Mouse (Mus musculus): Measurements from ENCODE around the gene Agtrap. TPM values are rescaled to one million over a fixed set of nuclear protein-coding genes. Genes with fewer than 3 reads are reported as not detected.

The Agtrap gene
- polyA plus RNA-seq (2015; fragmentation: Nextera tagmentation; extraction: Ambion mirVana): 10.4 and 10.8 TPM in 2 replicates

GRCm38 (mm10) chr4:148087907-148088527 lies at the start of gene Agtrap:
Gene Agtrap, minus strand, starts transcription at chr4:148088031.
- TF ChIP-seq EP300 (IDR thresholded peaks at IDR 0.05; ENCODE audit: low read depth): no peak
- TF ChIP-seq CTCF (IDR thresholded peaks at IDR 0.05; ENCODE audit: low read depth): no peak
- peak within 1 kb of the TSS; percentile 81 for H3K27ac ChIP-seq (ENCODE audit: low read depth)
- ATAC-seq (peak; percentile 86), DNase-seq (peak; percentile 93)
- H3K4me1 ChIP-seq (ENCODE audit: insufficient read depth): peaks cover 39% of the 10 kb centered on the region
- peak within 1 kb of the TSS; percentile 77 for H3K4me2 ChIP-seq (ENCODE audit: low read depth, low read length)
- no peaks in the 10 kb centered on the region for H3K9me3 ChIP-seq (ENCODE audit: low read length)
- peak within 1 kb of the TSS; percentile 75 for H3K9ac ChIP-seq (replicated peaks)
- no peaks in the 10 kb centered on the region for H3K27me3 ChIP-seq (ENCODE audit: insufficient read depth, low read length)
- H3K36me3 ChIP-seq (replicated peaks; ENCODE audit: insufficient read depth, low read length): no peaks in the 10 kb centered on the region
- H3K4me3 ChIP-seq (ENCODE audit: low read depth, low read length): peak within 1 kb of the TSS; percentile 73
- WGBS (ENCODE audit: insufficient replicate concordance): 8% methylated on average over 31 of the region's 34 CpGs

GRCm38 (mm10) chr4:148137503-148137902 lies 49.7 kb upstream of the Agtrap start:
- H3K9ac ChIP-seq (replicated peaks): no peak overlapping the region
- no peak overlapping the region for H3K27ac ChIP-seq (ENCODE audit: low read depth)
- 58% methylated on average over 8 of the region's 8 CpGs for WGBS (ENCODE audit: insufficient replicate concordance)
- H3K4me1 ChIP-seq (ENCODE audit: insufficient read depth): peaks cover 11% of the 10 kb centered on the region
- H3K27me3 ChIP-seq (ENCODE audit: insufficient read depth, low read length): peaks cover 22% of the 10 kb centered on the region
- no peak overlapping the region for H3K4me3 ChIP-seq (ENCODE audit: low read depth, low read length)
- H3K36me3 ChIP-seq (replicated peaks; ENCODE audit: insufficient read depth, low read length): no peaks in the 10 kb centered on the region
- no peak for DNase-seq
- H3K4me2 ChIP-seq (ENCODE audit: low read depth, low read length): no peak overlapping the region
- no peak for ATAC-seq
- H3K9me3 ChIP-seq (ENCODE audit: low read length): no peaks in the 10 kb centered on the region
- TF ChIP-seq CTCF (IDR thresholded peaks at IDR 0.05; ENCODE audit: low read depth) (no peak), EP300 (IDR thresholded peaks at IDR 0.05; ENCODE audit: low read depth) (no peak)

DNA sequence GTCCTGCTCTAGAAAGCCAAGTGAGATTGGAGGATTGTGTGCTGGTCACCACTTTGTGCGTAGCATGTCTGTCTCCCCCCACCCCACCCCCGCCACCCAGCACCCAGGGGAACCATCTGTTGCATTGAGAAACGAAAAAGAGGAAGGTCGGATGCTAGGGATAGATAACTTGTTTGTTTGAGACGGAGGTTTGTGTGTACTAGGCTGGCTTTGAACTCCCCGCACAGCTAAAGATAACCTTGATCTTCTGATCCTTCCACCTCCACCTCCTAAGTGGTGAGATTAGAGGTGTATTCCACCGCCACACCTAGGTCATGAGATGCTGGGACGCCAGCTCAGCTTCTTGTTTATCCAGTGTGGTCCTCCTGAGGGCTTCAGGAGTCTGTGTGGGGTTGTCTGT lies 47.2 kb upstream of the Agtrap start:
- Histone ChIP-seq H3K4me3 (ENCODE audit: low read depth, low read length) (no peak overlapping the region), H3K4me1 (ENCODE audit: insufficient read depth) (peaks cover 5% of the 10 kb centered on the region), H3K27me3 (ENCODE audit: insufficient read depth, low read length) (peaks cover 47% of the 10 kb centered on the region), H3K9ac (replicated peaks) (no peak overlapping the region), H3K4me2 (ENCODE audit: low read depth, low read length) (no peak overlapping the region), H3K36me3 (replicated peaks; ENCODE audit: insufficient read depth, low read length) (no peaks in the 10 kb centered on the region), H3K27ac (ENCODE audit: low read depth) (no peak overlapping the region), H3K9me3 (ENCODE audit: low read length) (no peaks in the 10 kb centered on the region)
- TF ChIP-seq EP300 (IDR thresholded peaks at IDR 0.05; ENCODE audit: low read depth): no peak
- TF ChIP-seq CTCF (IDR thresholded peaks at IDR 0.05; ENCODE audit: low read depth): no peak
- 36% methylated on average over 8 of the region's 8 CpGs for WGBS (ENCODE audit: insufficient replicate concordance)
- ATAC-seq (no peak), DNase-seq (no peak)

DNA sequence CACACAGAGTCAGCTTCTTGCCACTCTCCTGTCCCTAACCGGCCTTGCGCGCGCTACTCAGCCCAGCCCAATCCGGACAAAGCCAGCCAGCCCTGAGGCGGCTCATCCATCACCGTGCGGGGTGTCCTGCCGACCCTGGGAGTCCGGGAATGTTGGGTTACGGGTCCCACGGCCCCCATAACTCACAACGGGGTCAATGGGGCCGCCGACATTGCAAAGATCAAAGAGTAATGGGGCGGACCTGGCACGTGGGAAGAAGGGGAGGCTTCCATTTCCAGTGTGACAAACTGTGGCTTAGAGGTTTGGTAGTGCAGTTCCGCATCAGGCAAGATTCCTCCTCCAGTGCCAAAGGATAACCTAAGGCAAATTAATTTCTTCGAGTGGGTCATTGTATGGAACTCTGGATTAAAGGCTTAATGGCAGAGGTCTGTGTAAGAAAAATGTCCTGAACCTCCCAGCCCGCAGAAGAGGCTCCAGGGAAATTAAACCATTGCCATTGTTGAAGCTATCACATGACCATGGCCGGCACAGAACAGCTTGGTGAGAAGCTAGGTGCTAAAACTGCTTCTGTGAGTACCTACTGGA lies 43.8 kb upstream of the Agtrap start:
- Histone ChIP-seq H3K4me1 (ENCODE audit: insufficient read depth) (no peaks in the 10 kb centered on the region; the same call in 1 of the 2 replicates), H3K9ac (replicated peaks) (no peak overlapping the region), H3K4me3 (ENCODE audit: low read depth, low read length) (no peak overlapping the region), H3K9me3 (ENCODE audit: low read length) (no peaks in the 10 kb centered on the region), H3K27ac (ENCODE audit: low read depth) (no peak overlapping the region), H3K27me3 (ENCODE audit: insufficient read depth, low read length) (peaks cover 42% of the 10 kb centered on the region), H3K36me3 (replicated peaks; ENCODE audit: insufficient read depth, low read length) (no peaks in the 10 kb centered on the region), H3K4me2 (ENCODE audit: low read depth, low read length) (no peak overlapping the region)
- 5% methylated on average over 21 of the region's 21 CpGs for WGBS (ENCODE audit: insufficient replicate concordance)
- DNase-seq (no peak), ATAC-seq (no peak)
- TF ChIP-seq CTCF (IDR thresholded peaks at IDR 0.05; ENCODE audit: low read depth) (no peak), EP300 (IDR thresholded peaks at IDR 0.05; ENCODE audit: low read depth) (no peak)

DNA sequence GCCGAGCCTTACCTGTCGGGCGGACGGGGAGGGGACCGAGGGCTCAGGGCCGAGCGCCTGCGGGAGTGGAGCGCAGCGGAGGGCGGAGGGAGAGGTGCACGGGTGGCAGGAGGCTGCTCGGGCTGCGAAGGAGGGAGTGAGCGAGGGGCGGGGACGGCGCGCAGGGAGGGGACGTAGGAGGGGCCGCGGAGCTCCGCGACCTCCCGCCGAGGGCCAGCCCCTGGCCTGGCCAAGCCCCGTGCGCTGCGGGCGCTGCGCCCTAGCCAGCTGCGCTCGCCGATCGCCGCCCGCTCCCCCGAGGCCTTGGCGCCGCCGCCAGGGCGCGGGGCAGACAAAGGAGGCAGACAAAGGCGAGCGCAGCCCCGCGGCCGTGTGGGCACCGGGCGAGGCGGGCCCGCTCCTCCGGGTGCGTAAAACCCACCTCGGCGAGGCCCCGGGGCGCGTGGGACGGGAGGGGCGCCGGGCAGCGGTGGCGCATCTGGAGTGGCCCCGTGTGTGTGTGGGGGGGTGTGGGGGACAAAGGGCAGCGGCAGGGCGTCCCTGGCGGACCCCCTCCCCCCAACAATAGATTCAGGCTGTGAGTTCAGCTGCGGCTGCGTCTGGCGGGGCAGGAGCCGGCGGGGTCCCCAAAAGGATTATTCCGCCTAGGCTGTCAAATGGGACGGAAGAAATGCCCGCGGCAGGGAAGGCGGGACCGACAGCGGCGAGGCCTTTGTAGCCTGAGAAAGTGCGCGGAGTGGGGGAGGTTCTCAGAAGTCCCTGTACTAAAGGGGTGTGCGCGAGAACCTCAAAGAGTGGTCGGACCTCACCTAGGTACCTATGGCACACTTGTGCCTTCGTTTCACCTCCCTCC lies 43.0 kb upstream of the Agtrap start, which contains the start of gene Draxin:
Gene Draxin, minus strand, starts transcription at position 138 of the 853 bp plus-strand sequence.
- TF ChIP-seq EP300 (IDR thresholded peaks at IDR 0.05; ENCODE audit: low read depth) (no peak), CTCF (IDR thresholded peaks at IDR 0.05; ENCODE audit: low read depth) (no peak)
- 4% methylated on average over 25 of the region's 87 CpGs for WGBS (ENCODE audit: insufficient replicate concordance)
- no peaks in the 10 kb centered on the region for H3K36me3 ChIP-seq (replicated peaks; ENCODE audit: insufficient read depth, low read length)
- peaks cover 42% of the 10 kb centered on the region for H3K27me3 ChIP-seq (ENCODE audit: insufficient read depth, low read length)
- no peaks in the 10 kb centered on the region for H3K9me3 ChIP-seq (ENCODE audit: low read length)
- H3K9ac ChIP-seq (replicated peaks): no peak within 1 kb of the TSS
- H3K27ac ChIP-seq (ENCODE audit: low read depth): no peak within 1 kb of the TSS
- peak; percentile 17; the same call in 1 of the 2 replicates for ATAC-seq
- peak within 1 kb of the TSS; percentile 28 for H3K4me3 ChIP-seq (ENCODE audit: low read depth, low read length)
- no peaks in the 10 kb centered on the region; the same call in 1 of the 2 replicates for H3K4me1 ChIP-seq (ENCODE audit: insufficient read depth)
- no peak for DNase-seq
- H3K4me2 ChIP-seq (ENCODE audit: low read depth, low read length): peak within 1 kb of the TSS; percentile 54

DNA sequence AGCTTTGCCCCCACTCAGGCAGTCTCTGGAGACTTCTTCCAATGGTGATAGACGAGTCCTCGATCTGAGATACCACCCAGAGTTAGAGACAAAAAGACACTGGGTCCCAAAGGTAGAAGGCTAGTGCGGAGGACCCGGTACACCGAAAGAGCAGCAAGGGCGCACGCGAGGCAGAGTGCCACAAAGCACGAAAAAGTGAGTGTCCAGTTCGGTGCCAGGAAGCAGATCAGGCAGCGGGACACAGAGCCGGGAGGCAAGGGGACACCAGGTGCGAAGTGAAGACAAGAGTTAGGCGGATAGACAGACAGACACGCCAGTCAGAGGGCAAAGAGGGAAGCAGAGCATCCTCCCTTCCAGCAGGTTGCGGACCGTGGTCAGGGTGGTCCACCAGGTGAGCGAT lies 42.3 kb upstream of the Agtrap start, which contains the start of gene Mad2l2:
Gene Mad2l2, plus strand, starts transcription at position 252 of the 400 bp plus-strand sequence.
- no peaks in the 10 kb centered on the region for H3K9me3 ChIP-seq (ENCODE audit: low read length)
- no peaks in the 10 kb centered on the region for H3K36me3 ChIP-seq (replicated peaks; ENCODE audit: insufficient read depth, low read length)
- H3K4me2 ChIP-seq (ENCODE audit: low read depth, low read length): peak within 1 kb of the TSS; percentile 54
- no peak within 1 kb of the TSS for H3K27ac ChIP-seq (ENCODE audit: low read depth)
- peaks cover 42% of the 10 kb centered on the region for H3K27me3 ChIP-seq (ENCODE audit: insufficient read depth, low read length)
- no peak for DNase-seq
- no peak for TF ChIP-seq EP300 (IDR thresholded peaks at IDR 0.05; ENCODE audit: low read depth)
- TF ChIP-seq CTCF (IDR thresholded peaks at IDR 0.05; ENCODE audit: low read depth): no peak
- WGBS (ENCODE audit: insufficient replicate concordance): 2% methylated on average over 17 of the region's 18 CpGs
- H3K4me3 ChIP-seq (ENCODE audit: low read depth, low read length): peak within 1 kb of the TSS; percentile 28
- no peak within 1 kb of the TSS for H3K9ac ChIP-seq (replicated peaks)
- no peak for ATAC-seq
- H3K4me1 ChIP-seq (ENCODE audit: insufficient read depth): no peaks in the 10 kb centered on the region; the same call in 1 of the 2 replicates
